13 mouse cellular contexts compared by ENCODE assay signal in genomic region chr9:22945426-22945955, GRCm38 (mm10).
DNase-seq lines count a peak whose midpoint lies in the region; ATAC-seq and TF ChIP-seq lines count a peak whose summit lies in the region.
"Had no signal": no experiment of that assay in that cellular context is flagged by ENCODE, and none has a peak within 500 bp of the region (broad histone marks: within the 10 kb centered on the region; RNA-seq: fewer than 3 reads in every experiment).

No protein-coding gene starts in this region.

- WGBS in kidney, adult 2 months: 92% methylated on average over 8 of the region's 8 CpGs
- WGBS in embryonic facial prominence, embryonic 11.5 days: 54% methylated on average over 8 of the region's 8 CpGs
- 81% methylated on average over 8 of the region's 8 CpGs for WGBS in stomach, postnatal 0 days

- no peaks in the 10 kb centered on the region for H3K36me3 ChIP-seq in kidney, adult 2 months (ENCODE audit: control insufficient read depth, insufficient read depth, low read length)
- no peaks in the 10 kb centered on the region for H3K36me3 ChIP-seq in embryonic facial prominence, embryonic 11.5 days (replicated peaks; ENCODE audit: control insufficient read depth, insufficient read depth, low read depth, low read length)
- H3K36me3 ChIP-seq in stomach, postnatal 0 days (ENCODE audit: control insufficient read depth, insufficient read depth, low read length): no peaks in the 10 kb centered on the region
- H3K36me3 ChIP-seq: limb, embryonic 12.5 days had no signal

- no peaks in the 10 kb centered on the region for H3K27me3 ChIP-seq in kidney, adult 2 months (replicated peaks; ENCODE audit: control insufficient read depth, insufficient read depth, low read length)
- no peaks in the 10 kb centered on the region for H3K27me3 ChIP-seq in embryonic facial prominence, embryonic 11.5 days (ENCODE audit: control insufficient read depth, insufficient read depth, low read length)
- no peaks in the 10 kb centered on the region for H3K27me3 ChIP-seq in stomach, postnatal 0 days (ENCODE audit: control insufficient read depth, insufficient read depth, low read length)
- H3K27me3 ChIP-seq: limb, embryonic 12.5 days had no signal

- no peak overlapping the region for H3K4me3 ChIP-seq in kidney, adult 2 months (ENCODE audit: insufficient read depth, low read depth, low read length)
- H3K4me3 ChIP-seq in embryonic facial prominence, embryonic 11.5 days (ENCODE audit: low read depth, low read length): no peak overlapping the region
- H3K4me3 ChIP-seq in stomach, postnatal 0 days (ENCODE audit: low read depth, low read length): no peak overlapping the region
- H3K4me3 ChIP-seq: limb, embryonic 12.5 days had no signal

- DNase-seq in embryo, embryonic 10.5 days (ENCODE audit: low spot score): peak; percentile 23
- DNase-seq in embryo, embryonic 11 days: no peak
- DNase-seq in kidney, adult 2 months: peak; percentile 2
- DNase-seq in kidney, adult 8-10 months: no peak
- DNase-seq in embryonic facial prominence, embryonic 11.5 days (ENCODE audit: low spot score): peak; percentile 57
- no peak for DNase-seq in stomach, postnatal 0 days (ENCODE audit: low spot score)
- DNase-seq in urinary bladder, adult 2 months (ENCODE audit: low spot score): no peak
- DNase-seq: cerebellum, adult 9-11 months; kidney, adult 18-20 months; lung, embryonic 14.5 days; right cerebral cortex, postnatal 4 days had no signal

- H3K4me1 ChIP-seq in kidney, adult 2 months (ENCODE audit: control insufficient read depth, insufficient read depth, low read length): no peaks in the 10 kb centered on the region
- H3K4me1 ChIP-seq in embryonic facial prominence, embryonic 11.5 days (ENCODE audit: control insufficient read depth, insufficient read depth, low read length): no peaks in the 10 kb centered on the region
- no peaks in the 10 kb centered on the region for H3K4me1 ChIP-seq in stomach, postnatal 0 days (replicated peaks; ENCODE audit: control insufficient read depth, insufficient read depth)

- no peak for TF ChIP-seq POLR2A in kidney, adult 2 months (IDR thresholded peaks at IDR 0.05; ENCODE audit: low read depth, low read length)

- no peak for TF ChIP-seq CTCF in kidney, adult 2 months (conservative IDR thresholded peaks at IDR 0.05; ENCODE audit: insufficient read depth, insufficient read length, low read depth, low read length)
- no peak for TF ChIP-seq CTCF in stomach, postnatal 0 days (IDR thresholded peaks at IDR 0.05; ENCODE audit: low read depth)

- TF ChIP-seq EP300 in stomach, postnatal 0 days (optimal IDR thresholded peaks at IDR 0.05): no peak

- ATAC-seq in embryonic facial prominence, embryonic 11.5 days (replicated peaks; ENCODE audit: insufficient number of reproducible peaks, low FRiP score, low TSS enrichment, low read depth): no peak
- peak; percentile 50; the same call in 1 of the 2 replicates for ATAC-seq in monocyte, adult 5-6 weeks (replicated peaks; ENCODE audit: insufficient number of reproducible peaks, low FRiP score, low TSS enrichment, poor library complexity, severe bottlenecking)
- ATAC-seq in stomach, postnatal 0 days (ENCODE audit: low FRiP score, low TSS enrichment): no peak

- no peak overlapping the region for H3K4me2 ChIP-seq in embryonic facial prominence, embryonic 11.5 days (ENCODE audit: low read depth, low read length)
- H3K4me2 ChIP-seq in stomach, postnatal 0 days (replicated peaks; ENCODE audit: low read depth): no peak overlapping the region
- H3K4me2 ChIP-seq: limb, embryonic 12.5 days; lung, embryonic 14.5 days had no signal

- H3K27ac ChIP-seq in kidney, adult 2 months (ENCODE audit: insufficient read depth, low read depth, low read length): no peak overlapping the region
- no peak overlapping the region for H3K27ac ChIP-seq in embryonic facial prominence, embryonic 11.5 days (replicated peaks; ENCODE audit: low read depth, low read length)
- H3K27ac ChIP-seq in stomach, postnatal 0 days (replicated peaks): no peak overlapping the region
- H3K27ac ChIP-seq: limb, embryonic 12.5 days had no signal

- H3K9me3 ChIP-seq in embryonic facial prominence, embryonic 11.5 days (replicated peaks; ENCODE audit: control insufficient read depth, low read length): no peaks in the 10 kb centered on the region
- no peaks in the 10 kb centered on the region for H3K9me3 ChIP-seq in stomach, postnatal 0 days (ENCODE audit: control insufficient read depth, low read length)
- H3K9me3 ChIP-seq: limb, embryonic 12.5 days had no signal

- H3K9ac ChIP-seq in embryonic facial prominence, embryonic 11.5 days (replicated peaks; ENCODE audit: low read length): no peak overlapping the region
- no peak overlapping the region for H3K9ac ChIP-seq in stomach, postnatal 0 days (ENCODE audit: low read length)
- H3K9ac ChIP-seq: limb, embryonic 12.5 days; lung, embryonic 14.5 days had no signal

Comparison
In these comparisons a context has a peak if more than half of its experiments do, and no peak if none do; other contexts are left out.
1. DNase-seq: peak in embryo, embryonic 10.5 days (single experiment), kidney, adult 2 months (single experiment) and embryonic facial prominence, embryonic 11.5 days (single experiment); none in embryo, embryonic 11 days (single experiment), kidney, adult 8-10 months (0 of 2), stomach, postnatal 0 days (single experiment) and urinary bladder, adult 2 months (single experiment).